Mouse (Mus musculus): Measurements from ENCODE around the gene Ttc3.
"Not testable (repeated sequence)": the region's sequence is repeated elsewhere in the genome, so short reads cannot be mapped to it uniquely, and the experiment has no call there.

Gene Ttc3

DNA sequence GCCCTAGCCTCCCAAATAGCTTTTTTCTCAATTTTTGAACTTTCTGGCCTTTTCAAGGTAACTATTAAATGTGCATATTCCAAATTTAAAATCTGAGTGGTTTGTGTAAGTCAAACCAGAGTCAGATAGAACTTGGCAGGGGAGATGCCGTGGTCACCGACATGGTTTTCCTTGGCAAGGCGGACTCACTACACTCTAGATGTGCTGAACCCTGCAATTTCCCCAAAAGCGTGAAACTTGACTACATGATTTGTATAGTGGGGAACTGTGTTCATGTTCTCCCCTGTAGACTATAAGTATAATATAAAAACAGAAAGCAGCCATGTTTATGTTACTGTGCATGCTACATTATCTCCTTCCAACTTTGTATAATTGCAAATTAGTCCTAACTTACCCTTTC, 58.5 kb downstream of the Ttc3 start:
- DNase-seq (ENCODE audit: extremely low read depth, low read depth) = no peak

- no peak for DNase-seq (ENCODE audit: extremely low read depth, low read depth)
These were observed 65.2 kb downstream of the Ttc3 start for GRCm38 (mm10) chr16:94435495-94436234.

DNA sequence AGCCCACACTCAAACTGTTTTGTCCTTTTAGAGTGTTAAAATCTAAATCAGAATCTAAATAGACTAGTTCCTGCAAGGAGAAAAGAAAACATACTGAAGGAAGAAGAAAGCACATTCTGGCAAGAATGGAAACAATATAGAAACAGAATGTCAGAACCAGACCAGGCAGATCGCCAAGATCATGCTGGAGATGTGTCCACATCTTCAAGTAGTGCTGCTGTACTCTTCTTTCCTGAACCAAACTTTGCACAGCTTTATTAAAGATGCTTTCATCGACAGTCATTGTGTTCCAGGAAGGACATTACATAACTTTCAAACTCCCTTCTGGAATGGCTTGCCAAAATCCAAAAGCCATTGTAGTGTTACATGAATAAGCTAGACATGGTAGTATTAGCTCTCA, 66.4 kb downstream of the Ttc3 start:
- DNase-seq (ENCODE audit: extremely low read depth, low read depth) = no peak

DNA sequence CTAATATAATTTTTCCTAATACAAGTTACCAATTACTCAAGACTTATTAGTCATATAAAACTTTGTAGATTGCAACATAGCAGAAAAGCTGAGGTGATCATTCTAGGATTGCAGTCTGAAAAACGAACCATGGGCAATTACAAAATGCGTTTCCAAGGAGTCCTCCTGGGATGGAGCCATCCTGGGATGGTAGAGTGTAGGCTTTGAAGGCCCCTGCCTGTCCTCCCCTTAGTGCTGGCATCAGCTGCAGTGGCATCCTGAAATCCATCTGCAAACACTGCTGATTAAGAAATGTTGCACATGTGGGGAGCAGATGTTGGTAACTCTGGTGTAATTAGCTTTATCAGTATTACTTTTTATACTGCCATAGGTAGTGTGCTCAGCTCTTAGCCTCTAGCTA, 70.9 kb downstream of the Ttc3 start:
- no peak for DNase-seq (ENCODE audit: extremely low read depth, low read depth)

- no peak for DNase-seq (ENCODE audit: extremely low read depth, low read depth)
These were observed 78.7 kb downstream of the Ttc3 start for GRCm38 (mm10) chr16:94449151-94449550.

DNA sequence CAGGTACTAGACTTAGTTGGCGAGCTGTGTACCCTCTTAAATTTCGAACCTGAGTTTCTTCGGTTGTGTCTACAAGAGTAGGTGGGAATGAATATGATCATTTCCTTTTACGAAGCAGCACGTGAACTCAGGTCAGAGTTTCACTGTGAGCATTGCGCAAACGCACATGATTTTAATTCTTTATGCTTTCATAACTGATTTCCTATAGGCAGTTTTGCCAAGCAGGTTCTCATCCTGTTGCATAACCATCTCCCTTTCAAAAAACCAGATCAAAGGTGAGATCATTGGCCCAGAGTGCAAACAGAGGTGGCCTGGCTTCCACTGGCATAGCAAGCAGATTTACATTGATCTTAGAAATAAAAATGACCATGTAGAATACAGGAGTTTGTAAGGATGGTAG, 79.2 kb downstream of the Ttc3 start:
- DNase-seq (ENCODE audit: extremely low read depth, low read depth) = no peak

DNA sequence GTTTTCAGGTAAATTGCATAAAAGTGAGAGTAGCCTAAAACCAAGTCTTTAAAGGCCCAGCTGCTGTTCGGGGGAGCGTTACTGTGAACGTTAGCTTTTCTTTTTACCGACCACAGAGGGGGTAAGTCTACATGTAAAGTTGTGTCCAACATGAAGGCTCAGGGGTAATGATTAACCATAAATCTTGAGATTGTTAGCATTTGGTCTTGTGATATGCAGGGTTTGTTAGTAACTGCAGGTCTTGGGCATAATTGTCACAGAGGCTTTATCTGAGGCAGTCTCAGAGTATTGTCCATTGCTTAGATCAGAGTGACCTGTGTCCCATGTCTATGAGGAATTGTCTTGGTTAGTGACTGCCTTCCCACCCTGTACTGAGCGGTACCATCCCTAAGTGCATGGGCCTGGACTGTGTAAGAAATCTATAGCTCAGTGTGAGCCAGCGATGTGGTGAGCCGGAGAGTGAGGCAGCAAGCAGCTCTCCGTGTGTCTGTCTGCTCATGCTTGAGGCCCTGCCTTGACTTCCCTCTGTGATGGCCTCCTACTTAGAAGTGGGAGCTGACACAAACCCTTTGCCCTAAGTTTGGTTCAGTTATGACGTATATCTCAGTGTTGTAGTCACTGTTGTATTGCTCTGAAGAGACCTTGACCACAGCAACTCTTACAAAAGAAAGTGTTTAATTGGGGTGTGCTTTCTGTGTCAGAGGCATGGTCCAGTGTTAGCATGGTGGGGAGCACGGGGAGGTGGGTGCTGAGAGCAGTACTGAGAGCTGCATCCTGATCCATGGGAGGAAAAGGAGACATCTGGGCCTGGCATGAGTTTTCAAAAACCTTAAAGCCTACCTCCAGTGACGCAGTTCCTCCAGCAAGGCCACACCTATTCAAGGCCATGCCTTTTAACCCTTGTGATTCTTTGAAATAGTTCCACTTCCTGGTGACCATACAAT, 81.4 kb downstream of the Ttc3 start:
- DNase-seq (ENCODE audit: extremely low read depth, low read depth) = no peak

DNA sequence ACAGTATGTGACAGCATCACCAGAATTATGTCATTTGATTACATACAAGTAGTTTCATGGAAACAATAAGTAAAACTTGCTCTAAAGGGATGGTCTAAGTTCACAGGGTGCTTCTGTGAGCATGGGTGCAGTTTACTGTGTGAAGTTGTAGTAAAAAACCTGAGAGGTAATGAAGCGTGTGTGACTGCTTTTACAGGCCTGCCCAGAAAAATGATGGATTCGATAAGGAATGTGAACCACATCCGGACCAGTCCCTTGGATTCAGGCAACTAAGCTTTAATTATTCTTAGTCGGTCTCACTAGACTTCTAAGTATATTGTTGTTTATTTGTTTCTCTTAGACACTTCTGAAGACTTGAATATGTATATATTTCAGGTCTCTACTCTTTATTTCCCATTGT, 82.3 kb downstream of the Ttc3 start:
- DNase-seq (ENCODE audit: extremely low read depth, low read depth) = no peak

- no peak for DNase-seq (ENCODE audit: extremely low read depth, low read depth)
These were observed 83.7 kb downstream of the Ttc3 start for GRCm38 (mm10) chr16:94454146-94454545.

DNA sequence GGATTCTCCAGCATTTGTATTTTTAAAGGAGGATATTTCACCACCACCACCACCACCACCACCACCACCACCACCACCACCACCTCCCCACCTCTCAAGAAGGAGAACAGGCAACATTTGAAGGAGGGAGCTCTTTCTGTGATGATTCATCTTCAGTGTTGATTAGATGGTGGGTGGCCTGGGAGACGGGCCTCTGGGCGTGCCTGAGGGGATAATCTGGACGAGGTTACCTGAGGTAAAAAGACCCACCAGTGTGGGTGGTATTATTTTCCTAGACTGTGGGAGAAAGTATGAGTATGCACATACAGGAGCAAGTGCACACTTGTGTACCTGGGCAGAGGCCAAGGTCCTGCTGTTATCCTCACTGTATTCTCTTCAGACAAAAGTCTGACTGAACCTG, 93.6 kb downstream of the Ttc3 start:
- DNase-seq (ENCODE audit: extremely low read depth, low read depth) = no peak

DNA sequence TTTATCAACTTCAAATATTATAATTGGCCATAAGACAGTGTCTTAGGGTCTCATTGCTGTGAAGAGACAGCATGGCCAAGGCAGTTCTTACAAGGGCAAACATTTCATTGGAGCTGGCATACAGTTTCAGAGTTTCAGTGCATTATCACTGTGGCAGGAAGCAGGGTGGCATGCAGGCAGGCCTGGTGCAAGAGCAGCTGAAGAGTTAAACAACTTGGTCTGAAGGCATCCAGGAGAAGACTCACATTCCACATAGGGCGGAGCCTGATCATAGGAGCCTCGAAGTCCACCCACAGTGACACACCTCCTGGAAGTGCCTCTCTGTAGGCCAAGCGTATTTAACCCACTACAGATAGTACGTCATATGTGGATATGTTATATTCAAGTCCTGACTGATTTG, 95.5 kb downstream of the Ttc3 start:
- DNase-seq (ENCODE audit: extremely low read depth, low read depth) = no peak

GRCm38 (mm10) chr16:94466317-94466716, 95.9 kb downstream of the Ttc3 start:
- DNase-seq (ENCODE audit: extremely low read depth, low read depth) = not testable (repeated sequence)

DNA sequence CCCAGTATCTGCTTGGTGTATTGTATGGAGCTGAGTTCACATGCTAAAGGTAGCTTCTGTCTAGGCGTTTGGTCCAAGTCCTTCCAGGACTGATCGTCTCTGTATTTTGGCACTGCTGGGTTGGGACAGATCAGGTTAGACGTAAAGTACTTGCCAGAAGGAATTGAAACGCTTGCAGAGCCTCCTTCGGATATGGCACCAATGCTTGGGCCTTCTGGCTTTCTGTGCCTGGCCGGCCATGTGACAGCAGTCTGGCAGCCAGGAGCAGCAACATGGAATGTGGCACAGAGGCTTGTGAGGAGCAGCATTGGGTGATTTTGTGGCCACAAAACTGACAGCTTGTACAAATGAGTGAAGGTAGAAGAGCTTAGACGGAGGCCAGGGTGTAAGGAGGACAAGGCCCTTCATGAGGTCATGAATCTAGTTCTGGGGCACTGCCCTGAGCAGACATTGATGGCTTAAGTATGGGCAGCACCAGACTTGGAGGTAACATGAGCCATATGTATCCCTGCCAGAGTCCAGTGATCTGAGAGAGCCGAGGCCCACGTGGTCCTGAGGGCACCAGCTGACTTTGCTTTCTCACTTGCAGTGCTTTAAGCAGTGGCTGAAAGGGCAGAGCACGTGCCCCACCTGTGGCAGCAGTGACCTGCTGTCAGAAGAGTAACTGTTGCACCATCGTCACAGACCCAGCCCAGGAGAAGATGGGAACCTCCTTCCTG, 97.1 kb downstream of the Ttc3 start:
- DNase-seq (ENCODE audit: extremely low read depth, low read depth) = no peak

DNA sequence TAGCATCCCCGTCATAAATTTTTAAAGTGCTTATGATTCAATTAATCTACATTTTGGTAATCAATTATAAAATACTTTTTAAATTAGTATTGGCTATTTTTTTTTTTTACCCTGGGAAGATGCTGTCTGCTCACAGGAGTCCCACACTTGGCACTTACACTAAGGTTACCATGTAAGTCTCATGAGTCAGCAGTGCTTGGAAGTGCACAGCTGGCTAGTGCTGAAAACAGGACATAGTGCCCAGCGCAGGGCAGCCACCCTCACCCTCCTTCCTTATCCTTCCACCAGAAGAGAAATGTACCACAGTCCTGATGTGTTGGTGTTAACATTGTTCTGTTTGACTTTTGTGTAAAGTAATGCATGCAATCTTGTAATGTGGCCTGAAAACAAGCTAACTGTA, 98.0 kb downstream of the Ttc3 start:
- DNase-seq (ENCODE audit: extremely low read depth, low read depth) = no peak

- no peak for DNase-seq (ENCODE audit: extremely low read depth, low read depth)
These were observed 102.1 kb downstream of the Ttc3 start for GRCm38 (mm10) chr16:94472515-94472951.

GRCm38 (mm10) chr16:94473086-94473822, 102.8 kb downstream of the Ttc3 start:
- no peak for DNase-seq (ENCODE audit: extremely low read depth, low read depth)

- no peak for DNase-seq (ENCODE audit: extremely low read depth, low read depth)
These were observed 114.5 kb downstream of the Ttc3 start for GRCm38 (mm10) chr16:94484752-94485535.

DNA sequence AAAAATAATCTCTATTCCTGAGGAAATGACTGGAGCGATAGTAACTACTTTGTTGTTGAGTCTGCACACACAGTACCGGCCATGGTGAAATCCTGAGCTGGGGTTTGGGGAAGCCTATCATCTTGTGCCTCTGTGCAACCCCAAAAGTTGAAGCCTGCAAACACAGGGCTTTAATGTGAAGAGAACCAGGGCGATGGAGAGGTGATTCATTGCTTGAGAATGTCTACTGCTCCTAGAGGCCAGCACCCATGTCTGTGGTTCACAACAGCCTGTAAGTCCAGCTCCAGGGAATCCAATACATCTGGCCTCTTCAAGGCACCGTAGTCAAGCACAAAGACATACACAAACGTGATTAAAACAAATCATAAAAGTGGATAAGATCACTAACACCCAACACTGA, 116.9 kb downstream of the Ttc3 start:
- DNase-seq (ENCODE audit: extremely low read depth, low read depth) = no peak

GRCm38 (mm10) chr16:94489326-94489725, 118.9 kb downstream of the Ttc3 start:
- DNase-seq (ENCODE audit: extremely low read depth, low read depth) = no peak

- DNase-seq (ENCODE audit: extremely low read depth, low read depth) = not testable (repeated sequence)
These were observed 126.8 kb downstream of the Ttc3 start for GRCm38 (mm10) chr16:94497176-94497575.

Data from MEL-GATA-1-ER (cell line).